ENCODE assay signal across 11 mouse cellular contexts in genomic region chr17:87052432-87052831, GRCm38 (mm10).
"Had no signal": no experiment of that assay in that cellular context is flagged by ENCODE, and none has a peak within 500 bp of the region (broad histone marks: within the 10 kb centered on the region; RNA-seq: fewer than 3 reads in every experiment).

No protein-coding gene starts in this region.

- ATAC-seq: liver, embryonic 12.5 days had no signal

- H3K36me3 ChIP-seq: limb, embryonic 15.5 days; liver, embryonic 12.5 days had no signal

- DNase-seq: kidney, adult 9 months; lung, embryonic 14.5 days; lung, postnatal 10 days; lung, postnatal 4 days; midbrain, embryonic 14.5 days; thymus, postnatal 4 days had no signal

- H3K9me3 ChIP-seq: limb, embryonic 15.5 days; liver, embryonic 12.5 days had no signal

- H3K4me1 ChIP-seq: liver, embryonic 12.5 days had no signal

- H3K4me2 ChIP-seq: limb, embryonic 15.5 days; liver, embryonic 12.5 days; lung, embryonic 14.5 days had no signal

- H3K27ac ChIP-seq: kidney, postnatal 0 days; left cerebral cortex, adult 2 months; limb, embryonic 15.5 days; liver, embryonic 12.5 days had no signal

- H3K4me3 ChIP-seq: left cerebral cortex, adult 2 months; limb, embryonic 15.5 days; liver, embryonic 12.5 days; myocyte had no signal

- H3K27me3 ChIP-seq: limb, embryonic 15.5 days had no signal

- H3K9ac ChIP-seq: limb, embryonic 15.5 days; liver, embryonic 12.5 days; lung, embryonic 14.5 days had no signal
